Mouse (Mus musculus) stomach, postnatal 0 days (tissue): ENCODE measurements around the gene Gm49383. TPM values are rescaled to one million over a fixed set of nuclear protein-coding genes. Genes with fewer than 3 reads are reported as not detected.

Experiments
- ATAC-seq: fragments of 200-750 bp; cut with Nextera tagmentation; 2 replicates; pipeline ENCODE4 v1.8.0; 2017; ENCODE audit not compliant: low FRiP score, low TSS enrichment
- DNase-seq: peaks from one replicate; pipeline ENCODE4 v3.0.0-alpha.2; 2016; ENCODE audit warnings: low spot score
- H3K27ac ChIP-seq: fragments of 300-500 bp; sonication (generic); replicated peaks from 2 replicates; pipeline ENCODE4 v1.5.1; 2014; ENCODE audit warnings: mild to moderate bottlenecking, control low read depth
- H3K27me3 ChIP-seq: fragments of 300-500 bp; sonication (generic); 2 replicates; pipeline ENCODE4 v1.6.1; 2014; ENCODE audit warnings: low read length; ENCODE audit not compliant: control insufficient read depth, insufficient read depth
- H3K36me3 ChIP-seq: fragments of 300-500 bp; sonication (generic); 2 replicates; pipeline ENCODE4 v1.6.1; 2014; ENCODE audit warnings: low read length, mixed read lengths; ENCODE audit not compliant: control insufficient read depth, insufficient read depth
- H3K4me1 ChIP-seq: fragments of 300-500 bp; sonication (generic); replicated peaks from 2 replicates; pipeline ENCODE4 v1.6.1; 2014; ENCODE audit warnings: antibody characterized with exemption; ENCODE audit not compliant: control insufficient read depth, insufficient read depth
- H3K4me2 ChIP-seq: fragments of 300-500 bp; sonication (generic); replicated peaks from 2 replicates; pipeline ENCODE4 v1.6.1; 2014; ENCODE audit warnings: low read depth, mild to moderate bottlenecking, control low read depth, moderate library complexity
- H3K4me3 ChIP-seq: fragments of 300-500 bp; sonication (generic); 2 replicates; pipeline ENCODE4 v1.5.1; 2014; ENCODE audit warnings: low read depth, low read length, control low read depth
- H3K9ac ChIP-seq: fragments of 300-500 bp; sonication (generic); 2 replicates; pipeline ENCODE4 v1.6.1; 2014; ENCODE audit warnings: mild to moderate bottlenecking, low read length, control low read depth, mixed read lengths
- H3K9me3 ChIP-seq: fragments of 300-500 bp; sonication (generic); 2 replicates; pipeline ENCODE4 v1.6.1; 2016; ENCODE audit warnings: low read length; ENCODE audit not compliant: control insufficient read depth
- CTCF ChIP-seq: IDR thresholded peaks from 2 replicates; pipeline ENCODE4 v1.5.1; 2016; ENCODE audit warnings: antibody characterized with exemption, low read depth, mild to moderate bottlenecking, moderate library complexity
- EP300 ChIP-seq: optimal IDR thresholded peaks from 2 replicates; pipeline ENCODE3; 2016; ENCODE audit warnings: antibody characterized with exemption
- WGBS: fragments of 180-500 bp; shearing (Covaris S2); extraction: QIAGEN DNeasy Blood & Tissue Kit; methylation state at CpG from one replicate; pipeline ENCODE4 v1.1.7; 2014; 5-methylcytosine and 5-hydroxymethylcytosine counted together
- polyA plus RNA-seq: library from polyadenylated mRNA; unstranded; fragments of >200 nt; fragmentation: Nextera tagmentation; extraction: Ambion mirVana; gene quantifications from 2 replicates; pipeline ENCODE4 v1.2.1, GENCODE M21; 2015

The Gm49383 gene
- polyA plus RNA-seq, 1 experiment from 2014 or later = 10.3 TPM

GRCm38 (mm10) chr12:69208520-69208919 is 11.6 kb upstream of the Gm49383 start:
- WGBS = 93% methylated on average over 2 of the region's 2 CpGs
- Histone ChIP-seq H3K4me2 (no peak overlapping the region), H3K27me3 (no peaks in the 10 kb centered on the region), H3K27ac (no peak overlapping the region), H3K4me1 (no peaks in the 10 kb centered on the region), H3K9me3 (no peaks in the 10 kb centered on the region), H3K9ac (no peak overlapping the region), H3K4me3 (no peak overlapping the region), H3K36me3 (0 out of 2 replicates have a peak, but pooled peaks cover 4% of the 10 kb centered on the region)
- ATAC-seq (no peak), DNase-seq (no peak)
- TF ChIP-seq CTCF (peak; percentile 50), EP300 (no peak)

DNA sequence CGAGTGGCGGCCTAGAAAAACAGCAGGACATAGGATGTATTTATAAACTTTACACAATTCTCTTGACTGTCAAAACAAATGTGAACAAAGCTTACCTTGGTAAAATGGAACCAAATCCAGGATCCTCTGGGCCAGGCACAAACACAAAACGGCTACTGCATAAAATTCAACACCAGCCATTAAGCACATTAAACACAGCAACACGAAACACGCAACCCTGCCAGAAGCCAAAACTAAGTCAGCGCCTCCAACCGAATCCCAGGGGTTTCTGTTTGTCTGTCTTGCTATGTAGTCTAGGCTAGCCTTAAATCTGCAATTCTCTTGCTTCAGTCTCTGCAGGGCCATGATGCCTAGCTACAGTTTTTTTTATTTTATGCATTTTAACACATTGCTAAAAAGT is 11.0 kb upstream of the Gm49383 start:
- Histone ChIP-seq H3K4me1 (no peaks in the 10 kb centered on the region), H3K36me3 (0 out of 2 replicates have a peak, but pooled peaks cover 4% of the 10 kb centered on the region), H3K27me3 (no peaks in the 10 kb centered on the region), H3K9me3 (no peaks in the 10 kb centered on the region), H3K4me2 (no peak overlapping the region), H3K9ac (no peak overlapping the region), H3K27ac (no peak overlapping the region), H3K4me3 (no peak overlapping the region)
- ATAC-seq (no peak), DNase-seq (no peak)
- TF ChIP-seq CTCF (no peak), EP300 (no peak)
- 95% methylated on average over 7 of the region's 7 CpGs for WGBS

DNA sequence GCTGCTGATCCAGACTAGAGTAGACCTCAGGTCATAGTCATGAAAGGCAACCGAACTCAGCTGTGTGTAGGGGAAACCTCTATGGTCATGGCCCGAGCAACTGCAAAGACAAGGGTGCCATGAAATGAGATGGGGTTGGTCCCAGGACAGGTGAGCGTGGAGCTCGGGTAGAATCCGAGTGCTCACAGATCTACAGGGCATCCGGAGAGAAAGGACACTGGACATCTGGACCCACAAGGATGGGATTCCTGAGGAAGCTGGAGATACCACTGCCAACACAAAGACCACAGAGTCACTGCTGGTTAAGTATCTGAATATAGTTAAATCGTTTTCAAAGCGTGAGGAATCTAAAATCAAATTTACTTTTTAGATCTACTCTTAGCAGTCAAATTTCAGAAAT is 10.5 kb upstream of the Gm49383 start:
- no peaks in the 10 kb centered on the region for H3K27me3 ChIP-seq
- H3K9ac ChIP-seq = no peak overlapping the region
- no peak overlapping the region for H3K4me2 ChIP-seq
- no peaks in the 10 kb centered on the region for H3K9me3 ChIP-seq
- TF ChIP-seq EP300 (no peak), CTCF (no peak)
- no peak overlapping the region for H3K4me3 ChIP-seq
- WGBS = 91% methylated on average over 8 of the region's 8 CpGs
- DNase-seq (no peak), ATAC-seq (no peak)
- 0 out of 2 replicates have a peak, but pooled peaks cover 4% of the 10 kb centered on the region for H3K36me3 ChIP-seq
- no peak overlapping the region for H3K27ac ChIP-seq
- H3K4me1 ChIP-seq = no peaks in the 10 kb centered on the region

DNA sequence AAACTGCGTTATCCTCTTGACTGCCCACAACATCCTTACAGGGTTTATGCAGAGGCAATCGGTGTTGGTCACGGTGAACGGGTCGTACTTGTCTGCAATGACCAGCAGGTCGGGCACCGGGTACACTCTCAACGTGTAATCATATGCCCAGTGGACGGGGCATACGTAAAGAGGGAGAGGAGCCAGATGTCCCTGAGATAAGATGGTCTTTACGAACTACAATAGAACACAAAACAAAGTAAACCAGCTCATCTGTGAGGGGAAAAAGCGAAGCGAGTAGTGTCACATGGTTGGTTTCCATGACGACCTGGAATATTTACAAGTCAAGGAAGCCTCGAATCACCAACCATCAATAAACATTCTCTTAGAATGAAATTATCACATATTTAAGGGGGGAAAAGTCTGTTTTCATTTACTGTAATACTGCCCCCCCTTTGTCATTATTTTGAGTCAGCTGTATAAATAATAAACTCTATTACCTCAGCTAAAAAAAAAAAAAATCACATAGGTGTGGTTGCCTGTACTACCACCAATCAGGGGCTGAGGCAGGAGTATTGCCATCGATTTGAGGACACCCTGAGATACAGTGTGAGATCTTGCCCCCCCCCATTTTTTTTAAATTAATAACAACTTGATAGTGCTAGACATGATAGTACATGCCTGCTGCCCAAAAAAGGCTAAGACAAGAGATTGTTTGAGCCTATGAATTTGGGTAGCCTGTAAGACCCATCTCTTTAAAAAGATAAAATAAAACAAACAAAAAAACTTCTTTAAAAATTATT is 7.3 kb upstream of the Gm49383 start, which contains the start of gene Gm49384:
TSS of gene Gm49384 (minus strand) at position 216 of the 782 bp plus-strand sequence.
- WGBS = 78% methylated on average over 16 of the region's 16 CpGs
- no peak within 1 kb of the TSS for H3K27ac ChIP-seq
- no peak for DNase-seq
- H3K4me3 ChIP-seq = no peak within 1 kb of the TSS
- H3K27me3 ChIP-seq = no peaks in the 10 kb centered on the region
- no peak within 1 kb of the TSS for H3K4me2 ChIP-seq
- H3K9ac ChIP-seq = no peak within 1 kb of the TSS
- no peak for ATAC-seq
- 0 out of 2 replicates have a peak, but pooled peaks cover 1% of the 10 kb centered on the region for H3K36me3 ChIP-seq
- H3K4me1 ChIP-seq = no peaks in the 10 kb centered on the region
- TF ChIP-seq EP300 (no peak), CTCF (no peak)
- no peaks in the 10 kb centered on the region for H3K9me3 ChIP-seq

GRCm38 (mm10) chr12:69198985-69199384 is 2.1 kb upstream of the Gm49383 start:
- no peaks in the 10 kb centered on the region for H3K9me3 ChIP-seq
- 0 out of 2 replicates have a peak, but pooled peaks cover 3% of the 10 kb centered on the region for H3K36me3 ChIP-seq
- no peak overlapping the region for H3K4me2 ChIP-seq
- H3K27ac ChIP-seq = no peak overlapping the region
- DNase-seq = peak; percentile 29
- H3K9ac ChIP-seq = no peak overlapping the region
- ATAC-seq = peak; percentile 63; the same call in 1 of the 2 replicates
- 0 out of 2 replicates have a peak, but pooled peaks cover 2% of the 10 kb centered on the region for H3K4me1 ChIP-seq
- TF ChIP-seq CTCF (no peak), EP300 (no peak)
- H3K4me3 ChIP-seq = no peak overlapping the region
- H3K27me3 ChIP-seq = no peaks in the 10 kb centered on the region

GRCm38 (mm10) chr12:69198164-69198535 is 1.2 kb upstream of the Gm49383 start, which contains the start of gene Dnaaf2:
Dnaaf2 (minus strand) TSS chr12:69198429.
- H3K36me3 ChIP-seq = 0 out of 2 replicates have a peak, but pooled peaks cover 3% of the 10 kb centered on the region
- peak within 1 kb of the TSS; percentile 79 for H3K9ac ChIP-seq
- peak; percentile 78 for DNase-seq
- under 1% methylated on average over 18 of the region's 18 CpGs for WGBS
- H3K9me3 ChIP-seq = no peaks in the 10 kb centered on the region
- H3K4me3 ChIP-seq = peak within 1 kb of the TSS; percentile 92
- ATAC-seq = peak; percentile 30
- H3K4me1 ChIP-seq = 0 out of 2 replicates have a peak, but pooled peaks cover 2% of the 10 kb centered on the region
- H3K27me3 ChIP-seq = no peaks in the 10 kb centered on the region
- H3K4me2 ChIP-seq = peak within 1 kb of the TSS; percentile 89
- TF ChIP-seq EP300 = no peak
- TF ChIP-seq CTCF = no peak
- H3K27ac ChIP-seq = peak within 1 kb of the TSS; percentile 92
